Comparison of ENCODE assay signal across 17 mouse cellular contexts in genomic region chr7:44813985-44814384, GRCm38 (mm10). TPM values are rescaled to one million over a fixed set of nuclear protein-coding genes. Genes with fewer than 3 reads are reported as not detected.
DNase-seq lines count a peak whose midpoint lies in the region; ATAC-seq and TF ChIP-seq lines count a peak whose summit lies in the region.
"Had no signal": no experiment of that assay in that cellular context is flagged by ENCODE, and none has a peak within 500 bp of the region (broad histone marks: within the 10 kb centered on the region; RNA-seq: fewer than 3 reads in every experiment).

No protein-coding gene starts in this region.

- peaks cover 21% of the 10 kb centered on the region for H3K4me1 ChIP-seq in liver, embryonic 11.5 days (replicated peaks; ENCODE audit: control insufficient read depth, insufficient read depth, low read length)

- H3K4me2 ChIP-seq in liver, embryonic 11.5 days, result 0 out of 2 replicates have a peak overlapping the region, but pooled peaks have one; percentile 4
- peak overlapping the region; percentile 86 for H3K4me2 ChIP-seq in myocyte (ENCODE audit: low read depth)
- H3K4me2 ChIP-seq: midbrain, embryonic 15.5 days had no signal

- no peaks in the 10 kb centered on the region for H3K27me3 ChIP-seq in liver, embryonic 11.5 days (replicated peaks; ENCODE audit: control insufficient read depth, insufficient read depth, low read length)
- no peaks in the 10 kb centered on the region for H3K27me3 ChIP-seq in myocyte (ENCODE audit: control insufficient read depth, insufficient read depth, insufficient read length)
- H3K27me3 ChIP-seq: embryonic facial prominence, embryonic 15.5 days; forebrain, embryonic 13.5 days; hindbrain, embryonic 12.5 days; intestine, embryonic 15.5 days; limb, embryonic 13.5 days; megakaryocyte, embryonic 14.5 days; midbrain, embryonic 15.5 days had no signal

- no peak for ATAC-seq in liver, embryonic 11.5 days (replicated peaks; ENCODE audit: low FRiP score)
- ATAC-seq: forebrain, embryonic 13.5 days; intestine, embryonic 15.5 days; midbrain, embryonic 15.5 days had no signal

- H3ac ChIP-seq in myocyte (ENCODE audit: control insufficient read depth, insufficient read length), result no peak overlapping the region

- H3K4me3 ChIP-seq in liver, embryonic 11.5 days (ENCODE audit: low read depth, low read length), result no peak overlapping the region
- peak overlapping the region; percentile 94 for H3K4me3 ChIP-seq in myocyte
- H3K4me3 ChIP-seq: embryonic facial prominence, embryonic 15.5 days; hindbrain, embryonic 12.5 days; layer of hippocampus, adult 2 months; midbrain, embryonic 15.5 days had no signal

- no peak overlapping the region for H3K27ac ChIP-seq in liver, embryonic 11.5 days (ENCODE audit: low read depth, low read length)
- H3K27ac ChIP-seq: embryonic facial prominence, embryonic 15.5 days; forebrain, embryonic 13.5 days; hindbrain, embryonic 12.5 days; intestine, embryonic 15.5 days; layer of hippocampus, adult 2 months; midbrain, embryonic 15.5 days had no signal

- peak; percentile 3 for DNase-seq in heart, postnatal 4 days
- DNase-seq in heart, adult 9 months (ENCODE audit: low spot score in 2 of 2), result no peak
- DNase-seq in thymus, postnatal 4 days, result peak; percentile 1
- DNase-seq in thymus, postnatal 10 days (ENCODE audit: low spot score in 2 of 2), result no peak
- peak; percentile 20 for DNase-seq in liver, embryonic 11.5 days (ENCODE audit: low spot score)
- DNase-seq in spleen, postnatal 14 days (ENCODE audit: low spot score in 2 of 2), result no peak
- DNase-seq: lung, postnatal 14 days; thymus, adult 18-20 months had no signal

- H3K79me2 ChIP-seq in myocyte (ENCODE audit: control insufficient read depth, insufficient read depth), result peaks cover 49% of the 10 kb centered on the region

- TF ChIP-seq POLR2A in myocyte (IDR thresholded peaks at IDR 0.05; ENCODE audit: insufficient read length, low read depth), result peak; percentile 39

- no peaks in the 10 kb centered on the region for H3K9me3 ChIP-seq in liver, embryonic 11.5 days (ENCODE audit: control insufficient read depth, low read length)
- H3K9me3 ChIP-seq: embryonic facial prominence, embryonic 15.5 days; forebrain, embryonic 13.5 days; hindbrain, embryonic 12.5 days; intestine, embryonic 15.5 days; limb, embryonic 13.5 days; megakaryocyte, embryonic 14.5 days; midbrain, embryonic 15.5 days had no signal

- H3K36me3 ChIP-seq in liver, embryonic 11.5 days (ENCODE audit: control insufficient read depth, insufficient read depth, low read length), result peaks cover 14% of the 10 kb centered on the region
- H3K36me3 ChIP-seq in myocyte (ENCODE audit: control insufficient read depth, insufficient read depth), result peaks cover 39% of the 10 kb centered on the region
- H3K36me3 ChIP-seq: midbrain, embryonic 15.5 days had no signal

- WGBS in liver, embryonic 11.5 days, result 94% methylated on average over 3 of the region's 3 CpGs

- H3K9ac ChIP-seq in liver, embryonic 11.5 days (ENCODE audit: low read depth, low read length), result no peak overlapping the region
- H3K9ac ChIP-seq: embryonic facial prominence, embryonic 15.5 days; forebrain, embryonic 13.5 days; hindbrain, embryonic 12.5 days; intestine, embryonic 15.5 days; limb, embryonic 13.5 days; midbrain, embryonic 15.5 days had no signal

TF ChIP-seq in myocyte, 11 proteins besides CTCF, POLR2A, EP300 and RAD21:
- TF ChIP-seq POLR2AphosphoS2 (IDR thresholded peaks at IDR 0.05; ENCODE audit: insufficient read length, low read depth) (peak; percentile 62), TCF12 (IDR thresholded peaks at IDR 0.05; ENCODE audit: insufficient read depth, poor library complexity, severe bottlenecking) (no peak), CEBPB (IDR thresholded peaks at IDR 0.05; ENCODE audit: insufficient read depth, poor library complexity, severe bottlenecking) (no peak), SRF (IDR thresholded peaks at IDR 0.05; ENCODE audit: control insufficient read depth, insufficient read length, low read depth) (no peak)

RNA-seq across cellular contexts. Expression of gene Nup62, which starts 1.9 kb away (rescaled TPM):
- total RNA-seq in heart, postnatal 4 days (2021), result 10 to 100 TPM; 69.3 to 69.9 TPM
- polyA plus RNA-seq in liver, embryonic 11.5 days (2014; fragmentation: Nextera tagmentation; extraction: Ambion mirVana), result 85.7 and 91.4 TPM in 2 replicates
- polyA plus RNA-seq in myocyte (2012; fragmentation: generic; extraction: Trizol), result 77.0 TPM

RNA-seq across cellular contexts. Expression of gene Il4i1, which starts 2.2 kb away (rescaled TPM):
- 1 to 10 TPM; 1.4 to 2.0 TPM for total RNA-seq in heart, postnatal 4 days (2021)
- polyA plus RNA-seq in liver, embryonic 11.5 days (2014; fragmentation: Nextera tagmentation; extraction: Ambion mirVana), result 1.3 and 2.9 TPM in 2 replicates
- polyA plus RNA-seq in myocyte (2012; fragmentation: generic; extraction: Trizol), result 1.9 TPM

RNA-seq across cellular contexts. Expression of gene Atf5, which starts 2.5 kb away (rescaled TPM):
- 10 to 100 TPM; 34.9 to 37.2 TPM for total RNA-seq in heart, postnatal 4 days (2021)
- 3.9 and 4.2 TPM in 2 replicates for polyA plus RNA-seq in liver, embryonic 11.5 days (2014; fragmentation: Nextera tagmentation; extraction: Ambion mirVana)
- 939 TPM for polyA plus RNA-seq in myocyte (2012; fragmentation: generic; extraction: Trizol)

RNA-seq across cellular contexts. Expression of gene Akt1s1, which starts 34.8 kb away (rescaled TPM):
- 10 to 100 TPM; 70.6 to 82.6 TPM for total RNA-seq in heart, postnatal 4 days (2021)
- polyA plus RNA-seq in liver, embryonic 11.5 days (2014; fragmentation: Nextera tagmentation; extraction: Ambion mirVana), result 46.5 and 53.9 TPM in 2 replicates
- polyA plus RNA-seq in myocyte (2012; fragmentation: generic; extraction: Trizol), result 200 TPM

RNA-seq across cellular contexts. Expression of gene Tbc1d17, which starts 34.9 kb away (rescaled TPM):
- total RNA-seq in heart, postnatal 4 days (2021), result 10 to 100 TPM; 33.0 to 38.0 TPM
- 50.5 and 53.3 TPM in 2 replicates for polyA plus RNA-seq in liver, embryonic 11.5 days (2014; fragmentation: Nextera tagmentation; extraction: Ambion mirVana)
- polyA plus RNA-seq in myocyte (2012; fragmentation: generic; extraction: Trizol), result 53.8 TPM

Comparison
In these comparisons a context has a peak if more than half of its experiments do, and no peak if none do; other contexts are left out.
1. DNase-seq: peak in heart, postnatal 4 days (single experiment), thymus, postnatal 4 days (single experiment) and liver, embryonic 11.5 days (single experiment); none in heart, adult 9 months (0 of 2), thymus, postnatal 10 days (0 of 2) and spleen, postnatal 14 days (0 of 2).
2. RNA of gene Atf5, which starts 2.5 kb away (polyA plus RNA-seq): 939 TPM in myocyte (single experiment); 3.9 to 4.2 TPM in liver, embryonic 11.5 days; every median in the first group is over 100 times any median in the second.